Mouse (Mus musculus) forebrain, embryonic 12.5 days (tissue): ENCODE data around the gene Lig1. TPM values are rescaled to one million over a fixed set of nuclear protein-coding genes. Genes with fewer than 3 reads are reported as not detected.
"Not testable (repeated sequence)": the region's sequence is repeated elsewhere in the genome, so short reads cannot be mapped to it uniquely, and the experiment has no call there.

Source experiments
- ATAC-seq: fragments of 200-750 bp; cut with Nextera tagmentation; 2 replicates; pipeline ENCODE4 v1.8.0; 2017; ENCODE audit warnings: moderate TSS enrichment; ENCODE audit not compliant: low FRiP score
- H3K27ac ChIP-seq: fragments of 300-500 bp; sonication (generic); 2 replicates; pipeline ENCODE4 v1.5.1; 2016; ENCODE audit warnings: mild to moderate bottlenecking
- H3K27me3 ChIP-seq: fragments of 300-500 bp; sonication (generic); 2 replicates; pipeline ENCODE4 v1.6.1; 2016; ENCODE audit warnings: mild to moderate bottlenecking
- H3K36me3 ChIP-seq: fragments of 300-500 bp; sonication (generic); replicated peaks from 2 replicates; pipeline ENCODE4 v1.6.1; 2016; ENCODE audit warnings: mild to moderate bottlenecking
- H3K4me1 ChIP-seq: fragments of 300-500 bp; sonication (generic); 2 replicates; pipeline ENCODE4 v1.6.1; 2016
- H3K4me2 ChIP-seq: fragments of 300-500 bp; sonication (generic); 2 replicates; pipeline ENCODE4 v1.6.1; 2016; ENCODE audit warnings: mild to moderate bottlenecking, moderate library complexity
- H3K4me3 ChIP-seq: fragments of 300-500 bp; sonication (generic); replicated peaks from 2 replicates; pipeline ENCODE4 v1.5.1; 2016; ENCODE audit warnings: mild to moderate bottlenecking
- H3K9ac ChIP-seq: fragments of 300-500 bp; sonication (generic); 2 replicates; pipeline ENCODE4 v1.6.1; 2016; ENCODE audit warnings: mild to moderate bottlenecking
- H3K9me3 ChIP-seq: fragments of 300-500 bp; sonication (generic); 2 replicates; pipeline ENCODE4 v1.6.1; 2016
- WGBS: fragments of 180-500 bp; shearing (Covaris S2); methylation state at CpG from one replicate; pipeline ENCODE4 v1.1.7; 2016; 5-methylcytosine and 5-hydroxymethylcytosine counted together
- polyA plus RNA-seq: library from polyadenylated mRNA; unstranded; fragments of >200 nt; fragmentation: Nextera tagmentation; extraction: Ambion mirVana; gene quantifications from 2 replicates; pipeline ENCODE4 v1.2.1, GENCODE M21; 2016

Lig1 gene
- polyA plus RNA-seq: 137 and 140 TPM in 2 replicates

- Histone ChIP-seq H3K36me3 (peaks cover 54% of the 10 kb centered on the region), H3K4me3 (peak within 1 kb of the TSS; percentile 65), H3K9me3 (no peaks in the 10 kb centered on the region), H3K4me2 (peak within 1 kb of the TSS; percentile 63), H3K27me3 (no peaks in the 10 kb centered on the region), H3K27ac (peak within 1 kb of the TSS; percentile 91; the same call in 1 of the 2 replicates), H3K4me1 (peaks cover 6% of the 10 kb centered on the region), H3K9ac (peak within 1 kb of the TSS; percentile 70)
- ATAC-seq: no peak
- 96% methylated on average over 16 of the region's 16 CpGs for WGBS
These were observed at the start of gene Lig1 for GRCm38 (mm10) chr7:13277081-13277480. Lig1 (plus strand) TSS chr7:13277283.

GRCm38 (mm10) chr7:13260746-13261700, 16.1 kb upstream of the Lig1 start:
- 47% methylated on average over 50 of the region's 50 CpGs for WGBS
- Histone ChIP-seq H3K4me1 (no peaks in the 10 kb centered on the region), H3K9ac (no peak overlapping the region), H3K27ac (no peak overlapping the region), H3K36me3 (no peaks in the 10 kb centered on the region), H3K4me3 (no peak overlapping the region), H3K27me3 (peaks cover 10% of the 10 kb centered on the region; the same call in 1 of the 2 replicates), H3K4me2 (no peak overlapping the region), H3K9me3 (no peaks in the 10 kb centered on the region)
- ATAC-seq: no peak

- H3K27ac ChIP-seq: no peak overlapping the region
- no peak overlapping the region for H3K4me3 ChIP-seq
- WGBS: 85% methylated on average over 5 of the region's 5 CpGs
- peak; percentile 31; the same call in 1 of the 2 replicates for ATAC-seq
- H3K4me1 ChIP-seq: no peaks in the 10 kb centered on the region
- H3K9me3 ChIP-seq: no peaks in the 10 kb centered on the region
- no peak overlapping the region for H3K4me2 ChIP-seq
- peaks cover 10% of the 10 kb centered on the region; the same call in 1 of the 2 replicates for H3K27me3 ChIP-seq
- no peaks in the 10 kb centered on the region for H3K36me3 ChIP-seq
- no peak overlapping the region for H3K9ac ChIP-seq
These were observed 13.2 kb upstream of the Lig1 start for GRCm38 (mm10) chr7:13263851-13264250.

GRCm38 (mm10) chr7:13264396-13264795, 12.7 kb upstream of the Lig1 start:
- no peak overlapping the region for H3K9ac ChIP-seq
- peaks cover 10% of the 10 kb centered on the region; the same call in 1 of the 2 replicates for H3K27me3 ChIP-seq
- H3K4me1 ChIP-seq: no peaks in the 10 kb centered on the region
- ATAC-seq: peak; percentile 31; the same call in 1 of the 2 replicates
- H3K27ac ChIP-seq: no peak overlapping the region
- H3K9me3 ChIP-seq: no peaks in the 10 kb centered on the region
- H3K4me3 ChIP-seq: no peak overlapping the region
- H3K36me3 ChIP-seq: no peaks in the 10 kb centered on the region
- WGBS: 48% methylated on average over 2 of the region's 2 CpGs
- no peak overlapping the region for H3K4me2 ChIP-seq

- no peak overlapping the region for H3K27ac ChIP-seq
- H3K27me3 ChIP-seq: no peaks in the 10 kb centered on the region
- no peaks in the 10 kb centered on the region for H3K9me3 ChIP-seq
- H3K4me2 ChIP-seq: no peak overlapping the region
- peaks cover 4% of the 10 kb centered on the region; the same call in 1 of the 2 replicates for H3K36me3 ChIP-seq
- WGBS: 91% methylated on average over 4 of the region's 4 CpGs
- no peak for ATAC-seq
- no peaks in the 10 kb centered on the region for H3K4me1 ChIP-seq
- no peak overlapping the region for H3K4me3 ChIP-seq
- no peak overlapping the region for H3K9ac ChIP-seq
These were observed 8.3 kb upstream of the Lig1 start for GRCm38 (mm10) chr7:13268749-13269260.

GRCm38 (mm10) chr7:13269394-13269793, 7.7 kb upstream of the Lig1 start:
- 78% methylated on average over 11 of the region's 11 CpGs for WGBS
- no peaks in the 10 kb centered on the region for H3K9me3 ChIP-seq
- peaks cover 10% of the 10 kb centered on the region for H3K36me3 ChIP-seq
- H3K4me2 ChIP-seq: no peak overlapping the region
- no peak overlapping the region for H3K9ac ChIP-seq
- H3K27me3 ChIP-seq: no peaks in the 10 kb centered on the region
- no peaks in the 10 kb centered on the region for H3K4me1 ChIP-seq
- no peak overlapping the region for H3K27ac ChIP-seq
- no peak for ATAC-seq
- H3K4me3 ChIP-seq: no peak overlapping the region

GRCm38 (mm10) chr7:13271704-13272103, 5.4 kb upstream of the Lig1 start:
- Histone ChIP-seq H3K4me2 (no peak overlapping the region), H3K9me3 (no peaks in the 10 kb centered on the region), H3K9ac (no peak overlapping the region), H3K27me3 (no peaks in the 10 kb centered on the region), H3K4me3 (no peak overlapping the region), H3K36me3 (peaks cover 32% of the 10 kb centered on the region), H3K27ac (no peak overlapping the region), H3K4me1 (no peaks in the 10 kb centered on the region)
- ATAC-seq: no peak
- WGBS: 90% methylated on average over 1 of the region's 1 CpGs

- peaks cover 61% of the 10 kb centered on the region for H3K36me3 ChIP-seq
These were observed 750 bp downstream of the Lig1 start for GRCm38 (mm10) chr7:13277833-13278232.

GRCm38 (mm10) chr7:13278308-13278891, 1.3 kb downstream of the Lig1 start, which contains the start of gene Zswim9:
Zswim9 (minus strand) TSS chr7:13278721.
- Histone ChIP-seq H3K4me3 (peak within 1 kb of the TSS; percentile 65), H3K27ac (peak within 1 kb of the TSS; percentile 91), H3K4me1 (peaks cover 6% of the 10 kb centered on the region), H3K4me2 (peak within 1 kb of the TSS; percentile 63), H3K9ac (peak within 1 kb of the TSS; percentile 70), H3K27me3 (no peaks in the 10 kb centered on the region), H3K9me3 (no peaks in the 10 kb centered on the region), H3K36me3 (peaks cover 63% of the 10 kb centered on the region)
- ATAC-seq: peak; percentile 97
- under 1% methylated on average over 39 of the region's 39 CpGs for WGBS

More at GRCm38 (mm10) chr7:13277833-13278232, 750 bp downstream of the Lig1 start:
- no peaks in the 10 kb centered on the region for H3K27me3 ChIP-seq
- H3K9ac ChIP-seq: peak overlapping the region; percentile 70
- ATAC-seq: peak; percentile 3; the same call in 1 of the 2 replicates
- H3K27ac ChIP-seq: no peak overlapping the region
- H3K9me3 ChIP-seq: no peaks in the 10 kb centered on the region
- peak overlapping the region; percentile 63 for H3K4me2 ChIP-seq
- peak overlapping the region; percentile 65 for H3K4me3 ChIP-seq
- H3K4me1 ChIP-seq: peaks cover 6% of the 10 kb centered on the region
- 27% methylated on average over 2 of the region's 2 CpGs for WGBS

- WGBS: 1% methylated on average over 19 of the region's 29 CpGs
- Histone ChIP-seq H3K36me3 (peaks cover 58% of the 10 kb centered on the region), H3K9ac (peak overlapping the region; percentile 70)
These were observed 1.9 kb downstream of the Lig1 start for GRCm38 (mm10) chr7:13278957-13279356.

GRCm38 (mm10) chr7:13288621-13289020, 11.5 kb downstream of the Lig1 start:
- Histone ChIP-seq H3K9me3 (no peaks in the 10 kb centered on the region), H3K9ac (no peak overlapping the region), H3K4me2 (no peak overlapping the region), H3K36me3 (peaks cover 82% of the 10 kb centered on the region), H3K4me1 (no peaks in the 10 kb centered on the region), H3K27ac (no peak overlapping the region), H3K4me3 (no peak overlapping the region), H3K27me3 (no peaks in the 10 kb centered on the region)
- ATAC-seq: no peak
- WGBS: 45% methylated on average over 5 of the region's 5 CpGs

More at GRCm38 (mm10) chr7:13278957-13279356, 1.9 kb downstream of the Lig1 start:
- not testable (repeated sequence) for H3K27me3 ChIP-seq, H3K4me1 ChIP-seq, H3K9me3 ChIP-seq
- Histone ChIP-seq H3K4me3 (peak overlapping the region; percentile 65), H3K4me2 (peak overlapping the region; percentile 63), H3K27ac (peak overlapping the region; percentile 91; the same call in 1 of the 2 replicates)
- peak; percentile 72 for ATAC-seq
